Mouse (Mus musculus) midbrain, embryonic 14.5 days (tissue): ENCODE results near the gene Olfr23. TPM values are rescaled to one million over a fixed set of nuclear protein-coding genes. Genes with fewer than 3 reads are reported as not detected.
"Not testable (repeated sequence)": the region's sequence is repeated elsewhere in the genome, so short reads cannot be mapped to it uniquely, and the experiment has no call there.

Source experiments
- ATAC-seq: fragments of 200-750 bp; cut with Nextera tagmentation; 2 replicates; pipeline ENCODE4 v1.8.0; 2017; ENCODE audit warnings: moderate number of reproducible peaks, moderate library complexity; ENCODE audit not compliant: low FRiP score, low TSS enrichment
- DNase-seq: peaks from one replicate; pipeline ENCODE4 v3.0.0-alpha.2; 2015
- H3K27ac ChIP-seq: fragments of 300-500 bp; sonication (generic); replicated peaks from 2 replicates; pipeline ENCODE4 v1.5.1; 2014; ENCODE audit warnings: mild to moderate bottlenecking, low read depth, low read length, moderate library complexity
- H3K27me3 ChIP-seq: fragments of 300-500 bp; sonication (generic); 2 replicates; pipeline ENCODE4 v1.6.1; 2014; ENCODE audit warnings: low read length, control low read depth, mixed read lengths; ENCODE audit not compliant: control insufficient read depth, insufficient read depth
- H3K36me3 ChIP-seq: fragments of 300-500 bp; sonication (generic); 2 replicates; pipeline ENCODE4 v1.6.1; 2014; ENCODE audit warnings: low read length, control low read depth; ENCODE audit not compliant: control insufficient read depth, insufficient read depth
- H3K4me1 ChIP-seq: fragments of 300-500 bp; sonication (generic); 2 replicates; pipeline ENCODE4 v1.6.1; 2014; ENCODE audit warnings: mild to moderate bottlenecking, antibody characterized with exemption, low read length, control low read depth; ENCODE audit not compliant: control insufficient read depth, insufficient read depth
- H3K4me2 ChIP-seq: fragments of 300-500 bp; sonication (generic); 2 replicates; pipeline ENCODE4 v1.6.1; 2014; ENCODE audit warnings: mild to moderate bottlenecking, low read length, moderate library complexity
- H3K4me3 ChIP-seq: fragments of 300-500 bp; sonication (generic); replicated peaks from 2 replicates; pipeline ENCODE4 v1.5.1; 2014; ENCODE audit warnings: low read depth, low read length
- H3K9ac ChIP-seq: fragments of 300-500 bp; sonication (generic); replicated peaks from 2 replicates; pipeline ENCODE4 v1.6.1; 2014; ENCODE audit warnings: mild to moderate bottlenecking, low read length, moderate library complexity
- H3K9me3 ChIP-seq: fragments of 300-500 bp; sonication (generic); 2 replicates; pipeline ENCODE4 v1.6.1; 2016; ENCODE audit warnings: low read length, control low read depth, mixed read lengths; ENCODE audit not compliant: control insufficient read depth
- WGBS: fragments of 180-500 bp; shearing (Covaris S2); extraction: QIAGEN DNeasy Blood & Tissue Kit; methylation state at CpG from one replicate; pipeline ENCODE4 v1.1.7; 2014; 5-methylcytosine and 5-hydroxymethylcytosine counted together
- polyA plus RNA-seq: library from polyadenylated mRNA; unstranded; fragments of >200 nt; fragmentation: Nextera tagmentation; extraction: Ambion mirVana; gene quantifications from 2 replicates; pipeline ENCODE4 v1.2.1, GENCODE M21; 2014

The Olfr23 gene
- polyA plus RNA-seq = not detected in 2 replicates

- H3K27ac ChIP-seq = no peak within 1 kb of the TSS
- no peak within 1 kb of the TSS for H3K4me2 ChIP-seq
- H3K27me3 ChIP-seq = no peaks in the 10 kb centered on the region
- no peak within 1 kb of the TSS for H3K4me3 ChIP-seq
- no peaks in the 10 kb centered on the region for H3K4me1 ChIP-seq
- DNase-seq (no peak), ATAC-seq (no peak)
- H3K36me3 ChIP-seq = no peaks in the 10 kb centered on the region
- H3K9me3 ChIP-seq = peaks cover 7% of the 10 kb centered on the region; the same call in 1 of the 2 replicates
- H3K9ac ChIP-seq = no peak within 1 kb of the TSS
Measured at GRCm38 (mm10) chr11:73936377-73936776, at the start of gene Olfr23. Olfr23 (plus strand) TSS chr11:73936677.

GRCm38 (mm10) chr11:73890671-73891070, 45.8 kb upstream of the Olfr23 start, which contains the start of gene Olfr394:
Olfr394 (minus strand) TSS chr11:73890771.
- H3K4me1 ChIP-seq = no peaks in the 10 kb centered on the region
- no peak within 1 kb of the TSS for H3K9ac ChIP-seq
- ATAC-seq (no peak), DNase-seq (no peak)
- no peak within 1 kb of the TSS for H3K27ac ChIP-seq
- 95% methylated on average over 1 of the region's 1 CpGs for WGBS
- no peaks in the 10 kb centered on the region for H3K27me3 ChIP-seq
- H3K36me3 ChIP-seq = no peaks in the 10 kb centered on the region
- peaks cover 10% of the 10 kb centered on the region for H3K9me3 ChIP-seq
- no peak within 1 kb of the TSS for H3K4me2 ChIP-seq
- H3K4me3 ChIP-seq = no peak within 1 kb of the TSS

GRCm38 (mm10) chr11:73909199-73909598, 27.3 kb upstream of the Olfr23 start, which contains the start of gene Olfr395:
Olfr395 (minus strand) TSS chr11:73909299.
- not testable (repeated sequence) for DNase-seq, H3K27me3 ChIP-seq, H3K4me1 ChIP-seq, H3K4me3 ChIP-seq, H3K9ac ChIP-seq, H3K4me2 ChIP-seq, H3K36me3 ChIP-seq, H3K27ac ChIP-seq, ATAC-seq, H3K9me3 ChIP-seq
- WGBS = 76% methylated on average over 4 of the region's 4 CpGs

- no peaks in the 10 kb centered on the region for H3K36me3 ChIP-seq
Measured at GRCm38 (mm10) chr11:73960517-73960916, 24.0 kb downstream of the Olfr23 start, which contains the start of gene Olfr397. Olfr397 (plus strand) TSS chr11:73960817.

GRCm38 (mm10) chr11:73990307-73990706, 53.8 kb downstream of the Olfr23 start, which contains the start of gene Olfr398:
Olfr398 (minus strand) TSS chr11:73990407.
- no peaks in the 10 kb centered on the region for H3K36me3 ChIP-seq
- DNase-seq (no peak), ATAC-seq (no peak)
- no peak within 1 kb of the TSS for H3K4me2 ChIP-seq
- H3K9ac ChIP-seq = no peak within 1 kb of the TSS
- no peaks in the 10 kb centered on the region for H3K27me3 ChIP-seq
- no peaks in the 10 kb centered on the region for H3K4me1 ChIP-seq
- H3K4me3 ChIP-seq = no peak within 1 kb of the TSS
- peaks cover 15% of the 10 kb centered on the region for H3K9me3 ChIP-seq
- H3K27ac ChIP-seq = no peak within 1 kb of the TSS

More at GRCm38 (mm10) chr11:73960517-73960916, 24.0 kb downstream of the Olfr23 start, which contains the start of gene Olfr397:
- no peaks in the 10 kb centered on the region for H3K4me1 ChIP-seq
- peaks cover 23% of the 10 kb centered on the region for H3K9me3 ChIP-seq
- DNase-seq (no peak), ATAC-seq (no peak)
- no peaks in the 10 kb centered on the region for H3K27me3 ChIP-seq
- H3K4me2 ChIP-seq = no peak within 1 kb of the TSS
- 77% methylated on average over 1 of the region's 1 CpGs for WGBS
- H3K9ac ChIP-seq = no peak within 1 kb of the TSS
- no peak within 1 kb of the TSS for H3K4me3 ChIP-seq
- H3K27ac ChIP-seq = no peak within 1 kb of the TSS

Other genes with a start within 250 kb of the Olfr23 start
- gene Zfp735, start 247.9 kb upstream of the Olfr23 start, polyA plus RNA-seq = not detected in 2 replicates
- not detected in 2 replicates for gene Olfr389, start 156.0 kb upstream of the Olfr23 start, polyA plus RNA-seq
- gene Olfr390, start 153.7 kb upstream of the Olfr23 start, polyA plus RNA-seq = not detected in 2 replicates
- gene Olfr391-ps, start 133.6 kb upstream of the Olfr23 start, polyA plus RNA-seq = not detected in 2 replicates
- not detected in 2 replicates for gene Olfr392, start 119.6 kb upstream of the Olfr23 start, polyA plus RNA-seq
- not detected in 2 replicates for gene Olfr393, start 85.2 kb upstream of the Olfr23 start, polyA plus RNA-seq
- not detected in 2 replicates for gene Olfr394, start 45.9 kb upstream of the Olfr23 start, polyA plus RNA-seq
- not detected in 2 replicates for gene Olfr395, start 27.4 kb upstream of the Olfr23 start, polyA plus RNA-seq
- not detected in 2 replicates for gene Olfr397, start 24.1 kb downstream of the Olfr23 start, polyA plus RNA-seq
- gene Olfr398, start 53.7 kb downstream of the Olfr23 start, polyA plus RNA-seq = not detected in 2 replicates
- not detected in 2 replicates for gene Olfr139, start 119.9 kb downstream of the Olfr23 start, polyA plus RNA-seq
- gene Olfr399, start 119.9 kb downstream of the Olfr23 start, polyA plus RNA-seq = not detected in 2 replicates
- gene Zfp616, start 133.3 kb downstream of the Olfr23 start, polyA plus RNA-seq = not detected in 2 replicates
- not detected in 2 replicates for gene Olfr401, start 177.0 kb downstream of the Olfr23 start, polyA plus RNA-seq
- gene Olfr402, start 216.9 kb downstream of the Olfr23 start, polyA plus RNA-seq = not detected in 2 replicates
- not detected in 2 replicates for gene Olfr403, start 249.6 kb downstream of the Olfr23 start, polyA plus RNA-seq